ENCODE assay signal across 22 mouse cellular contexts in the genomic region with DNA sequence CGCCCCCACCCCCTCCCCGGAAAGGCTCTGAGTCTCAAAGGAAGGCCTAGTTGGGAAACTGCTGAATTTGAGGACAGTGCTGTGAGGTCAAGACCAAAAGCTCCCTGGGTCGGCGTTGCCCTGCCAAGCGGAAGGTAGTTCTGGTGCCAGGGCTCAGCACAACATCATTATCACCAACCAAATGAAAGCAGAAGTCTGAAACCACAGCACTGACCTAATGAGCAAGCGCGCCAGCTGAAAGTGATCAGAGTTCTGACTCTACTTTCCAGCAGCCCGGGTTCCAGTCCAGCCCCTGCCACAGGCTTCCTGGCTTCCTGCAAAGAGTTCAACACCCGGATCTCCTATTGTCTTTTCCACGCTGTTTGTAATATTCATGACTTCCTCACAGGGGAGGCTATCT. TPM values are rescaled to one million over a fixed set of nuclear protein-coding genes. Genes with fewer than 3 reads are reported as not detected.
DNase-seq lines count a peak whose midpoint lies in the region; ATAC-seq lines count a peak whose summit lies in the region.
"Had no signal": no experiment of that assay in that cellular context is flagged by ENCODE, and none has a peak within 500 bp of the region (broad histone marks: within the 10 kb centered on the region; RNA-seq: fewer than 3 reads in every experiment).

No protein-coding gene starts in this region.

- no peak overlapping the region for H3K4me2 ChIP-seq in midbrain, embryonic 11.5 days
- H3K4me2 ChIP-seq in midbrain, embryonic 14.5 days (ENCODE audit: low read length), result no peak overlapping the region
- H3K4me2 ChIP-seq: heart, embryonic 15.5 days; kidney, embryonic 15.5 days; neural tube, embryonic 13.5 days had no signal

- no peak overlapping the region for H3K27ac ChIP-seq in midbrain, embryonic 11.5 days (ENCODE audit: low read depth, low read length)
- no peak overlapping the region for H3K27ac ChIP-seq in midbrain, embryonic 14.5 days (replicated peaks; ENCODE audit: low read depth, low read length)
- H3K27ac ChIP-seq: forebrain, embryonic 10.5 days; heart, embryonic 15.5 days; kidney, embryonic 15.5 days; neural tube, embryonic 13.5 days had no signal

- peaks cover 3% of the 10 kb centered on the region; the same call in 1 of the 2 replicates for H3K4me1 ChIP-seq in midbrain, embryonic 11.5 days (ENCODE audit: control insufficient read depth, insufficient read depth, low read length)
- H3K4me1 ChIP-seq in midbrain, embryonic 14.5 days (ENCODE audit: control insufficient read depth, insufficient read depth, low read length), result no peaks in the 10 kb centered on the region

- DNase-seq in frontal cortex, postnatal 36 days (ENCODE audit: low spot score in 2 of 2), result peak; percentile 2 to 22
- DNase-seq in midbrain, embryonic 11.5 days (ENCODE audit: low spot score, missing footprints), result peak; percentile 71
- DNase-seq in midbrain, embryonic 14.5 days, result no peak
- no peak for DNase-seq in retina, postnatal 1 day
- DNase-seq in heart, adult 9 months (ENCODE audit: low spot score in 2 of 2), result no peak
- DNase-seq: cerebellum, adult 8-10 months; gastrocnemius, postnatal 36 days; kidney, postnatal 36 days; lung, postnatal 10 days; thymus, adult 18-20 months; thymus, postnatal 36 days had no signal

- ATAC-seq in frontal cortex, adult (ENCODE audit: low TSS enrichment), result no peak
- ATAC-seq in midbrain, embryonic 11.5 days (ENCODE audit: low FRiP score), result no peak
- no peak for ATAC-seq in midbrain, embryonic 14.5 days (ENCODE audit: low FRiP score, low TSS enrichment)
- peak; percentile 85 for ATAC-seq in granulocyte monocyte progenitor cell, adult 5-6 weeks (replicated peaks; ENCODE audit: poor library complexity, severe bottlenecking)
- ATAC-seq: forebrain, embryonic 16.5 days; intestine, postnatal 0 days; midbrain, embryonic 16.5 days had no signal

- H3K27me3 ChIP-seq in midbrain, embryonic 11.5 days (ENCODE audit: control insufficient read depth, insufficient read depth, low read length), result peaks cover 3% of the 10 kb centered on the region; the same call in 1 of the 2 replicates
- 0 out of 2 replicates have a peak, but pooled peaks cover 3% of the 10 kb centered on the region for H3K27me3 ChIP-seq in midbrain, embryonic 14.5 days (ENCODE audit: control insufficient read depth, insufficient read depth, low read length)

- H3K9me3 ChIP-seq in midbrain, embryonic 11.5 days (ENCODE audit: control insufficient read depth, low read length), result no peaks in the 10 kb centered on the region
- no peaks in the 10 kb centered on the region for H3K9me3 ChIP-seq in midbrain, embryonic 14.5 days (ENCODE audit: control insufficient read depth, low read length)
- H3K9me3 ChIP-seq: forebrain, embryonic 10.5 days; heart, embryonic 15.5 days; kidney, embryonic 15.5 days; neural tube, embryonic 13.5 days had no signal

- H3K9ac ChIP-seq in midbrain, embryonic 11.5 days (ENCODE audit: low read length), result no peak overlapping the region
- no peak overlapping the region for H3K9ac ChIP-seq in midbrain, embryonic 14.5 days (replicated peaks; ENCODE audit: low read length)
- H3K9ac ChIP-seq: heart, embryonic 15.5 days; kidney, embryonic 15.5 days; neural tube, embryonic 13.5 days had no signal

- no peaks in the 10 kb centered on the region for H3K36me3 ChIP-seq in midbrain, embryonic 11.5 days (ENCODE audit: control insufficient read depth, insufficient read depth, low read length)
- no peaks in the 10 kb centered on the region for H3K36me3 ChIP-seq in midbrain, embryonic 14.5 days (ENCODE audit: control insufficient read depth, insufficient read depth, low read length)
- H3K36me3 ChIP-seq: forebrain, embryonic 10.5 days; heart, embryonic 15.5 days; kidney, embryonic 15.5 days; neural tube, embryonic 13.5 days had no signal

- H3K4me3 ChIP-seq in midbrain, embryonic 11.5 days (ENCODE audit: low read depth, low read length), result no peak overlapping the region
- no peak overlapping the region for H3K4me3 ChIP-seq in midbrain, embryonic 14.5 days (replicated peaks; ENCODE audit: low read depth, low read length)
- H3K4me3 ChIP-seq: forebrain, embryonic 10.5 days; heart, embryonic 15.5 days; kidney, embryonic 15.5 days; myocyte; neural tube, embryonic 13.5 days had no signal

- 72% methylated on average over 10 of the region's 10 CpGs for WGBS in midbrain, embryonic 11.5 days
- 75% methylated on average over 10 of the region's 10 CpGs for WGBS in midbrain, embryonic 14.5 days

RNA-seq across cellular contexts. Expression of a gene that starts 4.7 kb away (rescaled TPM):
- polyA plus RNA-seq in midbrain, embryonic 11.5 days (2014; fragmentation: Nextera tagmentation; extraction: Ambion mirVana), result 12.9 and 13.3 TPM in 2 replicates
- polyA plus RNA-seq in midbrain, embryonic 14.5 days (2014; fragmentation: Nextera tagmentation; extraction: Ambion mirVana), result 4.6 and 4.7 TPM in 2 replicates
- not detected in 2 replicates for total RNA-seq in granulocyte monocyte progenitor cell, adult 5-6 weeks (2014; fragmentation: Nextera tagmentation)
- not detected in 2 replicates for total RNA-seq in granulocyte monocyte progenitor cell, adult 5-6 weeks (2017)
- total RNA-seq: megakaryocyte-erythroid progenitor cell, adult 5-6 weeks had no signal

Comparison
In these comparisons a context has a peak if more than half of its experiments do, and no peak if none do; other contexts are left out.
1. DNase-seq: peak in frontal cortex, postnatal 36 days (2 of 2) and midbrain, embryonic 11.5 days (single experiment); none in midbrain, embryonic 14.5 days (single experiment), retina, postnatal 1 day (single experiment) and heart, adult 9 months (0 of 2).